Mouse (Mus musculus) CH12.LX (cell line): ENCODE measurements around the gene Fbxl18. TPM values are rescaled to one million over a fixed set of nuclear protein-coding genes. Genes with fewer than 3 reads are reported as not detected.

Experiments
- DNase-seq: peaks from one replicate; pipeline ENCODE4 v3.0.0-alpha.2; 2013; ENCODE audit errors: extremely low read depth
- H3K27ac ChIP-seq: 2 replicates; pipeline ENCODE4 v1.5.1; 2012; ENCODE audit warnings: low read depth, mild to moderate bottlenecking, control low read depth, moderate library complexity; ENCODE audit not compliant: insufficient read depth
- H3K27me3 ChIP-seq: replicated peaks from 2 replicates; pipeline ENCODE3; 2012; ENCODE audit warnings: inconsistent platforms
- H3K36me3 ChIP-seq, 2 experiments: replicated peaks in 1 of 2; 2 replicates each; pipeline versions ENCODE3 to v1.6.1; 2012; ENCODE audit warnings: inconsistent platforms in 1 of 2, low read length in 1 of 2, mild to moderate bottlenecking in 1 of 2, mixed read lengths in 1 of 2, moderate library complexity in 1 of 2; ENCODE audit not compliant: control insufficient read depth in 1 of 2, insufficient read depth in 1 of 2
- H3K4me1 ChIP-seq, 2 experiments: 2 replicates each; pipeline ENCODE4 v1.6.1; 2012; ENCODE audit warnings: inconsistent platforms in 1 of 2, moderate library complexity in 1 of 2; ENCODE audit not compliant: insufficient read depth in 2 of 2, control insufficient read depth in 1 of 2
- H3K4me2 ChIP-seq: 2 replicates; pipeline ENCODE4 v1.6.1; 2012; ENCODE audit warnings: low read depth, mild to moderate bottlenecking, control low read depth; ENCODE audit not compliant: poor library complexity, insufficient read depth, severe bottlenecking
- H3K4me3 ChIP-seq, 3 experiments: fragments of 150-350 bp in 1 of 3; sonication (generic) in 1 of 3; replicated peaks in 1 of 3; 2 replicates each; pipeline versions ENCODE3 to v1.5.1; 2011 to 2012; ENCODE audit warnings: low read depth in 2 of 3, low read length in 2 of 3, mild to moderate bottlenecking in 2 of 3, moderate library complexity in 2 of 3, control low read depth in 1 of 3, improper control_type of control experiment in 1 of 3, inconsistent platforms in 1 of 3, mixed read lengths in 1 of 3; ENCODE audit not compliant: poor library complexity in 1 of 3
- H3K79me2 ChIP-seq: replicated peaks from 2 replicates; pipeline ENCODE4 v1.6.1; 2012; ENCODE audit warnings: mild to moderate bottlenecking, moderate library complexity; ENCODE audit not compliant: control insufficient read depth, poor library complexity, insufficient read depth, severe bottlenecking; ENCODE audit errors: extremely low read depth
- H3K9ac ChIP-seq: 2 replicates; pipeline ENCODE4 v1.6.1; 2012; ENCODE audit warnings: low read depth, mild to moderate bottlenecking, control low read depth, moderate library complexity; ENCODE audit not compliant: insufficient read depth
- H3K9me3 ChIP-seq: replicated peaks from 2 replicates; pipeline ENCODE3; 2012; ENCODE audit warnings: low read length, inconsistent platforms, mixed read lengths
- BHLHE40 ChIP-seq: IDR thresholded peaks from 2 replicates; pipeline ENCODE4 v1.6.1; 2011; ENCODE audit warnings: mild to moderate bottlenecking, low read depth, low read length, improper control_type of control experiment
- CHD1 ChIP-seq: IDR thresholded peaks from 2 replicates; pipeline ENCODE4 v1.6.1; 2012; ENCODE audit warnings: low read depth, low read length, improper control_type of control experiment, inconsistent platforms
- EP300 ChIP-seq: IDR thresholded peaks from 2 replicates; pipeline ENCODE4 v1.6.1; 2011; ENCODE audit warnings: low read length, improper control_type of control experiment
- IRF4 ChIP-seq: IDR thresholded peaks from 2 replicates; pipeline ENCODE4 v1.6.1; 2014; ENCODE audit warnings: low read depth, mild to moderate bottlenecking, inconsistent platforms, low read length, improper control_type of control experiment
- JUN ChIP-seq: IDR thresholded peaks from 2 replicates; pipeline ENCODE4 v1.6.1; 2011; ENCODE audit warnings: low read depth, mild to moderate bottlenecking, low read length, improper control_type of control experiment, moderate library complexity; ENCODE audit not compliant: insufficient read depth
- JUND ChIP-seq: conservative IDR thresholded peaks from 2 replicates; pipeline ENCODE4 v1.6.1; 2011; ENCODE audit warnings: low read depth, low read length, improper control_type of control experiment
- KAT2A ChIP-seq: IDR thresholded peaks from 2 replicates; pipeline ENCODE4 v1.6.1; 2012; ENCODE audit warnings: low read length, improper control_type of control experiment, inconsistent platforms; ENCODE audit not compliant: insufficient replicate concordance
- MAX ChIP-seq: IDR thresholded peaks from 2 replicates; pipeline ENCODE4 v1.6.1; 2011; ENCODE audit warnings: low read length, improper control_type of control experiment
- MEF2A ChIP-seq: IDR thresholded peaks from 2 replicates; pipeline ENCODE4 v1.6.1; 2014; ENCODE audit warnings: low read depth, mild to moderate bottlenecking, inconsistent platforms, low read length, improper control_type of control experiment, borderline replicate concordance
- NELFE ChIP-seq: IDR thresholded peaks from 2 replicates; pipeline ENCODE4 v1.6.1; 2011; ENCODE audit warnings: low read depth, low read length, improper control_type of control experiment
- NRF1 ChIP-seq: IDR thresholded peaks from 2 replicates; pipeline ENCODE4 v1.6.1; 2014; ENCODE audit warnings: low read depth, mild to moderate bottlenecking, inconsistent platforms, low read length, improper control_type of control experiment, moderate library complexity
- PAX5 ChIP-seq: IDR thresholded peaks from 2 replicates; pipeline ENCODE4 v1.6.1; 2012; ENCODE audit warnings: low read length, inconsistent platforms, mixed read lengths
- POLR2A ChIP-seq: IDR thresholded peaks from 2 replicates; pipeline ENCODE4 v1.6.1; 2011; ENCODE audit warnings: low read depth, mild to moderate bottlenecking, improper control_type of control experiment, low read length
- POLR2AphosphoS2 ChIP-seq: IDR thresholded peaks from 2 replicates; pipeline ENCODE4 v1.6.1; 2011; ENCODE audit warnings: low read depth, low read length, improper control_type of control experiment
- RAD21 ChIP-seq: IDR thresholded peaks from 2 replicates; pipeline ENCODE4 v1.6.1; 2011; ENCODE audit warnings: low read depth, mild to moderate bottlenecking, low read length, improper control_type of control experiment, moderate library complexity
- RCOR1 ChIP-seq: conservative IDR thresholded peaks from 2 replicates; pipeline ENCODE4 v1.6.1; 2012; ENCODE audit warnings: low read depth, mild to moderate bottlenecking, inconsistent platforms, low read length, improper control_type of control experiment
- SMC3 ChIP-seq: IDR thresholded peaks from 2 replicates; pipeline ENCODE4 v1.6.1; 2011; ENCODE audit warnings: low read depth, low read length, improper control_type of control experiment
- TBP ChIP-seq: conservative IDR thresholded peaks from 2 replicates; pipeline ENCODE4 v1.6.1; 2011; ENCODE audit warnings: low read depth, low read length, improper control_type of control experiment
- TCF12 ChIP-seq: IDR thresholded peaks from 2 replicates; pipeline ENCODE4 v1.6.1; 2014; ENCODE audit warnings: low read depth, mild to moderate bottlenecking, inconsistent platforms, low read length, improper control_type of control experiment
- UBTF ChIP-seq: IDR thresholded peaks from 2 replicates; pipeline ENCODE4 v1.6.1; 2012; ENCODE audit warnings: low read depth, mild to moderate bottlenecking, inconsistent platforms, low read length, improper control_type of control experiment, moderate library complexity
- USF1 ChIP-seq: IDR thresholded peaks from 2 replicates; pipeline ENCODE4 v1.6.1; 2014; ENCODE audit warnings: low read depth, mild to moderate bottlenecking, inconsistent platforms, low read length, improper control_type of control experiment
- USF2 ChIP-seq: conservative IDR thresholded peaks from 2 replicates; pipeline ENCODE4 v1.6.1; 2011; ENCODE audit warnings: low read depth, low read length, improper control_type of control experiment
- ZKSCAN1 ChIP-seq: IDR thresholded peaks from 2 replicates; pipeline ENCODE4 v1.6.1; 2012; ENCODE audit warnings: low read depth, inconsistent platforms, low read length, improper control_type of control experiment, borderline replicate concordance
- ZMIZ1 ChIP-seq: IDR thresholded peaks from 2 replicates; pipeline ENCODE4 v1.6.1; 2012; ENCODE audit warnings: low read depth, mild to moderate bottlenecking, inconsistent platforms, low read length, improper control_type of control experiment
- ZNF384 ChIP-seq: IDR thresholded peaks from 2 replicates; pipeline ENCODE4 v1.6.1; 2012; ENCODE audit warnings: low read depth, low read length, improper control_type of control experiment, inconsistent platforms
- dilution Hi-C: fragments of 300-500 bp; cut with MboI; formaldehyde crosslinking; loops from 2 replicates; pipeline ENCODE4 v1.14.3; 2020; ENCODE audit warnings: low sequenced_read_pairs; ENCODE audit not compliant: extremely low pct_unique_long_range_greater_than_20kb, extremely low pct_ligation_motif_present
- in situ Hi-C: fragments of 300-500 bp; cut with MboI; formaldehyde crosslinking; loops from 3 replicates; pipeline ENCODE4 v1.14.3; 2019; ENCODE audit warnings: low sequenced_read_pairs, low pct_ligation_motif_present, low pct_unique_long_range_greater_than_20kb, mixed read lengths
- polyA plus RNA-seq: library from polyadenylated mRNA; unstranded; fragments of >175 nt; gene quantifications from 2 replicates; pipeline ENCODE4 v1.2.1, GENCODE M21; 2012; ENCODE audit warnings: low read depth; ENCODE audit not compliant: insufficient read length
- total RNA-seq, 2 experiments: library from RNA; depleted of rRNA; stranded (reverse); fragments of 300-350 nt in 1 of 2; fragments of >200 nt in 1 of 2; gene quantifications; 2 replicates each; pipeline ENCODE4 v1.2.3; 2012 to 2014

Gene Fbxl18
- total and polyA plus RNA-seq, 3 experiments: 3.7 to 6.4 (median 5.5) TPM

- Histone ChIP-seq H3K27ac (no peak overlapping the region), H3K36me3 (no peaks in the 10 kb centered on the region), H3K9ac (no peak overlapping the region), H3K4me1 (peaks cover 14 to 66% of the 10 kb centered on the region in 2 experiments), H3K9me3 (peaks cover 4% of the 10 kb centered on the region), H3K4me3 (no peak overlapping the region), H3K79me2 (no peaks in the 10 kb centered on the region), H3K27me3 (no peaks in the 10 kb centered on the region), H3K4me2 (no peak overlapping the region)
- TF ChIP-seq RAD21: no peak
- TF ChIP-seq TCF12: no peak
- TF ChIP-seq RCOR1: no peak
- TF ChIP-seq EP300: no peak
- TF ChIP-seq MAX: no peak
- TF ChIP-seq TBP: no peak
- TF ChIP-seq ZMIZ1: no peak
- no peak for TF ChIP-seq KAT2A
- no peak for TF ChIP-seq JUN
- TF ChIP-seq NELFE: no peak
- TF ChIP-seq ZNF384: no peak
- TF ChIP-seq POLR2AphosphoS2: no peak
- no peak for TF ChIP-seq USF1
- TF ChIP-seq UBTF: no peak
- TF ChIP-seq ZKSCAN1: no peak
- no peak for TF ChIP-seq JUND
- no peak for TF ChIP-seq SMC3
- no peak for TF ChIP-seq BHLHE40
- in situ Hi-C loops (no loop called here), dilution Hi-C loops (no loop called here)
- peak; percentile 43 for DNase-seq
Measured at GRCm38 (mm10) chr5:142923781-142924180, 28.6 kb upstream of the Fbxl18 start.

- H3K4me2 ChIP-seq: no peak overlapping the region
Measured at GRCm38 (mm10) chr5:142922251-142922650, 27.0 kb upstream of the Fbxl18 start.

More at GRCm38 (mm10) chr5:142922251-142922650, 27.0 kb upstream of the Fbxl18 start:
- in situ Hi-C loops (no loop called here), dilution Hi-C loops (no loop called here)
- no peak overlapping the region for H3K4me3 ChIP-seq
- H3K27me3 ChIP-seq: no peaks in the 10 kb centered on the region
- no peak overlapping the region for H3K27ac ChIP-seq
- TF ChIP-seq POLR2A (no peak), RAD21 (no peak), ZMIZ1 (no peak), MEF2A (no peak), IRF4 (no peak), TBP (no peak), NRF1 (no peak), USF2 (no peak), TCF12 (no peak), CHD1 (no peak), SMC3 (no peak), PAX5 (no peak), UBTF (no peak)
- no peak for DNase-seq
- peaks cover 4% of the 10 kb centered on the region for H3K9me3 ChIP-seq
- H3K36me3 ChIP-seq: no peaks in the 10 kb centered on the region
- no peak overlapping the region for H3K9ac ChIP-seq
- H3K79me2 ChIP-seq: no peaks in the 10 kb centered on the region
- H3K4me1 ChIP-seq: peaks cover 14 to 52% of the 10 kb centered on the region in 2 experiments
